In the genomic region with DNA sequence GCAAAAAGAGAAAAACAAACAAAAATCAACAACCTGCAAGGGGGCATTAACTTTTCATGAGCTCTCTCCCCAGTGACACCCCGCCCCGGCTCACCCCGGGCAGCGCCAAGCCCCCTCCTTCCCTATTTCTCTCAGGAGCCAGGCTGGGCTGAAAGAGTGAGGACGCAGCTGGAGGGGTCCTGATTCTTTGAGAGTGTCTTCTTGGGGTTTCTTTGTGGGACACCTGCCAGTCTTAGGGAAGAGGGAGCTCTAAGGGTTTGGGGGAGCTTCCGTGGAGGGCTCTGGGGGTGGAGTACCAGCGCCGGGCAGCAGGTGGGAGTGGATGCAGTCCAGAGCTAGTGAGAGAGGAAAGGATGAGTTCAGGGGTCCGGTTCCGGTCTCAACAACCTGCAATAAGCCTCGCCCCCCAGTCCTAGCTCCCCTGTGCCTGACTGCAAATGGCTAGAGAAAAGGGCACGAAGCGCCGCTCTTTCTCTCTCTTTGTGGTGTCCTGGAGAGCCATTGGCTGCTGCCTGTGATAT, we compare ENCODE assay signal across 11 mouse cellular contexts. TPM values are rescaled to one million over a fixed set of nuclear protein-coding genes. Genes with fewer than 3 reads are reported as not detected.
DNase-seq lines count a peak whose midpoint lies in the region; ATAC-seq lines count a peak whose summit lies in the region.
"Had no signal": no experiment of that assay in that cellular context is flagged by ENCODE, and none has a peak within 500 bp of the region (broad histone marks: within the 10 kb centered on the region; RNA-seq: fewer than 3 reads in every experiment).

No protein-coding gene starts in this region.

- intact Hi-C loops in left cerebral cortex, postnatal 36 days (cut with DNase I) = no loop called here

- peaks cover 29% of the 10 kb centered on the region for H3K27me3 ChIP-seq in heart, embryonic 15.5 days
- peaks cover 89% of the 10 kb centered on the region for H3K27me3 ChIP-seq in embryonic facial prominence, embryonic 10.5 days (replicated peaks; ENCODE audit: low read depth, poor library complexity, severe bottlenecking)
- peaks cover 28% of the 10 kb centered on the region for H3K27me3 ChIP-seq in hindbrain, embryonic 11.5 days (ENCODE audit: control insufficient read depth, insufficient read depth, low read length)
- peaks cover 3% of the 10 kb centered on the region for H3K27me3 ChIP-seq in midbrain, embryonic 14.5 days (ENCODE audit: control insufficient read depth, insufficient read depth, low read length)

- H3K4me3 ChIP-seq in heart, embryonic 15.5 days = no peak overlapping the region
- peak overlapping the region; percentile 29 for H3K4me3 ChIP-seq in embryonic facial prominence, embryonic 10.5 days
- no peak overlapping the region for H3K4me3 ChIP-seq in hindbrain, embryonic 11.5 days (ENCODE audit: low read depth, low read length)
- H3K4me3 ChIP-seq in midbrain, embryonic 14.5 days (replicated peaks; ENCODE audit: low read depth, low read length) = 0 out of 2 replicates have a peak overlapping the region, but pooled peaks have one; percentile 9
- H3K4me3 ChIP-seq: erythroblast, embryonic 14.5 days; megakaryocyte, embryonic 14.5 days had no signal

- no peaks in the 10 kb centered on the region for H3K36me3 ChIP-seq in heart, embryonic 15.5 days
- no peaks in the 10 kb centered on the region for H3K36me3 ChIP-seq in embryonic facial prominence, embryonic 10.5 days (replicated peaks)
- H3K36me3 ChIP-seq in hindbrain, embryonic 11.5 days (ENCODE audit: control insufficient read depth, insufficient read depth, low read length) = no peaks in the 10 kb centered on the region
- H3K36me3 ChIP-seq in midbrain, embryonic 14.5 days (ENCODE audit: control insufficient read depth, insufficient read depth, low read length) = no peaks in the 10 kb centered on the region

- H3K4me1 ChIP-seq in heart, embryonic 15.5 days (replicated peaks) = peaks cover 41% of the 10 kb centered on the region
- peaks cover 45% of the 10 kb centered on the region for H3K4me1 ChIP-seq in embryonic facial prominence, embryonic 10.5 days
- peaks cover 23% of the 10 kb centered on the region for H3K4me1 ChIP-seq in hindbrain, embryonic 11.5 days (replicated peaks; ENCODE audit: control insufficient read depth, insufficient read depth, low read length)
- peaks cover 26% of the 10 kb centered on the region for H3K4me1 ChIP-seq in midbrain, embryonic 14.5 days (ENCODE audit: control insufficient read depth, insufficient read depth, low read length)

- no peak for ATAC-seq in heart, embryonic 15.5 days (replicated peaks; ENCODE audit: insufficient number of reproducible peaks, insufficient read depth, low FRiP score, low read depth)
- peak; percentile 6; the same call in 1 of the 2 replicates for ATAC-seq in hindbrain, embryonic 11.5 days (ENCODE audit: low FRiP score)
- peak; percentile 24; the same call in 1 of the 2 replicates for ATAC-seq in midbrain, embryonic 14.5 days (ENCODE audit: low FRiP score, low TSS enrichment)
- ATAC-seq in erythroid progenitor cell, adult 5-6 weeks (replicated peaks; ENCODE audit: low FRiP score, poor library complexity, severe bottlenecking) = no peak

- H3K9me3 ChIP-seq in heart, embryonic 15.5 days (replicated peaks) = no peaks in the 10 kb centered on the region
- no peaks in the 10 kb centered on the region for H3K9me3 ChIP-seq in embryonic facial prominence, embryonic 10.5 days
- H3K9me3 ChIP-seq in hindbrain, embryonic 11.5 days (ENCODE audit: control insufficient read depth, low read length) = no peaks in the 10 kb centered on the region
- no peaks in the 10 kb centered on the region for H3K9me3 ChIP-seq in midbrain, embryonic 14.5 days (ENCODE audit: control insufficient read depth, low read length)

- no peak overlapping the region for H3K9ac ChIP-seq in heart, embryonic 15.5 days
- H3K9ac ChIP-seq in hindbrain, embryonic 11.5 days (ENCODE audit: low read depth, low read length) = no peak overlapping the region
- peak overlapping the region; percentile 34; the same call in 1 of the 2 replicates for H3K9ac ChIP-seq in midbrain, embryonic 14.5 days (replicated peaks; ENCODE audit: low read length)

- no peak overlapping the region for H3K27ac ChIP-seq in heart, embryonic 15.5 days
- 0 out of 2 replicates have a peak overlapping the region, but pooled peaks have one; percentile 11 for H3K27ac ChIP-seq in embryonic facial prominence, embryonic 10.5 days (replicated peaks)
- H3K27ac ChIP-seq in hindbrain, embryonic 11.5 days (ENCODE audit: low read depth, low read length) = no peak overlapping the region; the same call in 1 of the 2 replicates
- H3K27ac ChIP-seq in midbrain, embryonic 14.5 days (replicated peaks; ENCODE audit: low read depth, low read length) = peak overlapping the region; percentile 22

- 16% methylated on average over 14 of the region's 14 CpGs for WGBS in heart, embryonic 15.5 days
- 2% methylated on average over 14 of the region's 14 CpGs for WGBS in embryonic facial prominence, embryonic 10.5 days
- 0% methylated on average over 14 of the region's 14 CpGs for WGBS in hindbrain, embryonic 11.5 days
- under 1% methylated on average over 14 of the region's 14 CpGs for WGBS in midbrain, embryonic 14.5 days

- no peak for DNase-seq in heart, adult 8-10 months (ENCODE audit: low spot score)
- DNase-seq in embryonic facial prominence, embryonic 10.5 days (ENCODE audit: low spot score) = peak; percentile 46
- peak; percentile 38 for DNase-seq in hindbrain, embryonic 11.5 days (ENCODE audit: low spot score)
- peak; percentile 41 for DNase-seq in midbrain, embryonic 14.5 days
- no peak for DNase-seq in left cerebral cortex, adult 18-20 months (ENCODE audit: low spot score in 2 of 2)
- DNase-seq in left cerebral cortex, postnatal 36 days (ENCODE audit: low spot score in 2 of 2) = no peak
- DNase-seq: right cerebral cortex, adult 18-20 months had no signal

- H3K4me2 ChIP-seq in heart, embryonic 15.5 days = 0 out of 2 replicates have a peak overlapping the region, but pooled peaks have one; percentile 1
- H3K4me2 ChIP-seq in hindbrain, embryonic 11.5 days (replicated peaks; ENCODE audit: low read depth, low read length) = peak overlapping the region; percentile 29
- peak overlapping the region; percentile 41 for H3K4me2 ChIP-seq in midbrain, embryonic 14.5 days (ENCODE audit: low read length)

RNA-seq across cellular contexts. Expression of gene Casz1, which starts 32.8 kb away (rescaled TPM):
- 20.7 and 22.6 TPM in 2 replicates for polyA plus RNA-seq in heart, embryonic 15.5 days (2015; fragmentation: Nextera tagmentation; extraction: Ambion mirVana)
- 10 to 100 TPM; 40.6 to 49.5 (median 47.3) TPM for total RNA-seq in heart, adult 8-10 months (2022)
- 3.7 and 3.9 TPM in 2 replicates for polyA plus RNA-seq in embryonic facial prominence, embryonic 10.5 days (2016; fragmentation: Nextera tagmentation; extraction: Ambion mirVana)
- polyA plus RNA-seq in hindbrain, embryonic 11.5 days (2014; fragmentation: Nextera tagmentation; extraction: Ambion mirVana) = 6.4 and 7.8 TPM in 2 replicates
- 2.1 and 3.1 TPM in 2 replicates for polyA plus RNA-seq in midbrain, embryonic 14.5 days (2014; fragmentation: Nextera tagmentation; extraction: Ambion mirVana)
- 1 to 10 TPM; 1.2 to 1.4 TPM for total RNA-seq in left cerebral cortex, adult 18-20 months (2021)
- 1.4 and 2.5 TPM in 2 replicates for total RNA-seq in erythroid progenitor cell, adult 5-6 weeks (2015; ENCODE audit: low replicate concordance)
- total RNA-seq in erythroid progenitor cell, adult 5-6 weeks (2017; ENCODE audit: low replicate concordance) = 1.1 and 3.1 TPM in 2 replicates
- 1 to 10 TPM; 1.1 to 1.8 TPM for total RNA-seq in left cerebral cortex, postnatal 36 days (2021)

Comparison
In these comparisons a context has a peak if more than half of its experiments do, and no peak if none do; other contexts are left out.
1. ATAC-seq: peak in hindbrain, embryonic 11.5 days (single experiment) and midbrain, embryonic 14.5 days (single experiment); none in heart, embryonic 15.5 days (single experiment) and erythroid progenitor cell, adult 5-6 weeks (single experiment).
2. H3K27ac ChIP-seq: peak in embryonic facial prominence, embryonic 10.5 days (single experiment) and midbrain, embryonic 14.5 days (single experiment); none in heart, embryonic 15.5 days (single experiment) and hindbrain, embryonic 11.5 days (single experiment).
3. H3K4me3 ChIP-seq: peak in embryonic facial prominence, embryonic 10.5 days (single experiment) and midbrain, embryonic 14.5 days (single experiment); none in heart, embryonic 15.5 days (single experiment) and hindbrain, embryonic 11.5 days (single experiment).
4. DNase-seq: peak in embryonic facial prominence, embryonic 10.5 days (single experiment), hindbrain, embryonic 11.5 days (single experiment) and midbrain, embryonic 14.5 days (single experiment); none in heart, adult 8-10 months (single experiment), left cerebral cortex, adult 18-20 months (0 of 2) and left cerebral cortex, postnatal 36 days (0 of 2).
5. RNA of gene Casz1, which starts 32.8 kb away (total RNA-seq): 40.6 to 49.5 TPM in heart, adult 8-10 months; 1.1 to 3.1 TPM in erythroid progenitor cell, adult 5-6 weeks, 1.1 to 1.8 TPM in left cerebral cortex, postnatal 36 days and 1.2 to 1.4 TPM in left cerebral cortex, adult 18-20 months; every median in the first group is over 10 times any median in the second.
6. Peak in every context shown above with its lines, with median percentiles within 50 percentile points of each other: H3K4me2 ChIP-seq.